Mouse (Mus musculus) embryonic fibroblast, embryonic 13.5 days (primary cell): ENCODE measurements around the gene Rassf3.

Experiments used
- CTCF ChIP-seq: IDR thresholded peaks from 2 replicates; pipeline ENCODE4 v1.5.1; 2011; ENCODE audit warnings: mild to moderate bottlenecking, control low read depth, low read length, moderate library complexity, borderline replicate concordance; ENCODE audit not compliant: insufficient read depth
- POLR2A ChIP-seq: IDR thresholded peaks from 2 replicates; pipeline ENCODE4 v1.6.1; 2011; ENCODE audit warnings: low read depth, mild to moderate bottlenecking, control low read depth, low read length, moderate library complexity

DNA sequence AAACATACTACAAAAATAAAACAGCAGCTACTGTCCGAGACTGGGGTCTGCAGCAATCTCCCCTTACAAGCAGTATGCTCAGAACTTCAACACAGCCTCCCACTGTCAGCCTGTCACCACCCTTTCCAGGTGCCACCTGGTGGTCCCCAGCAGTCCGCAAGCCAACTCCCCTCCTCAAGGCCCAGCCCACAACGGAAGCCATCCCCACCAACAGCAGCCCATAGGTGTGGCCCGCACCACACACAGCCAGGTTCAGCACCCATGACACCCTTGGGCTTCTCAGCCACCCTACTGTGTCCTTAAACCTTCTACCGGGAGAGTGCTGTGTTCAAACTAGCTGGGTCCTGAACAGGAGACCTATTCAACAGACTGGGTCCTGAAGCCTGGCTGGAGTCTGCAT lies 51.1 kb downstream of the Rassf3 start:
- TF ChIP-seq CTCF (no peak), POLR2A (no peak)
